Mouse (Mus musculus) liver, embryonic 16.5 days (tissue): Measurements from ENCODE around the gene Prpf38b. TPM values are rescaled to one million over a fixed set of nuclear protein-coding genes. Genes with fewer than 3 reads are reported as not detected.
A peak's percentile ranks its signal among the peaks of the same experiment; 100 is the strongest.
"Not testable (repeated sequence)": the region's sequence is repeated elsewhere in the genome, so short reads cannot be mapped to it uniquely, and the experiment has no call there.

Experiments
- ATAC-seq: fragments of 200-750 bp; cut with Nextera tagmentation; 2 replicates; pipeline ENCODE4 v1.8.0; 2017; ENCODE audit warnings: low read depth, mild to moderate bottlenecking, moderate number of reproducible peaks, moderate library complexity
- H3K27ac ChIP-seq: fragments of 300-500 bp; sonication (generic); 2 replicates; pipeline ENCODE4 v1.5.1; 2014; ENCODE audit warnings: mild to moderate bottlenecking, low read length
- H3K27me3 ChIP-seq: fragments of 300-500 bp; sonication (generic); 2 replicates; pipeline ENCODE4 v1.6.1; 2014; ENCODE audit warnings: low read depth, low read length, mixed read lengths; ENCODE audit not compliant: control insufficient read depth, insufficient read depth
- H3K36me3 ChIP-seq: fragments of 300-500 bp; sonication (generic); 2 replicates; pipeline ENCODE4 v1.6.1; 2014; ENCODE audit warnings: mild to moderate bottlenecking; ENCODE audit not compliant: control insufficient read depth, insufficient read depth
- H3K4me1 ChIP-seq: fragments of 300-500 bp; sonication (generic); 2 replicates; pipeline ENCODE4 v1.6.1; 2014; ENCODE audit warnings: low read depth, low read length, mixed read lengths; ENCODE audit not compliant: control insufficient read depth
- H3K4me2 ChIP-seq: fragments of 300-500 bp; sonication (generic); 2 replicates; pipeline ENCODE4 v1.6.1; 2014; ENCODE audit warnings: low read depth, low read length, mixed read lengths
- H3K4me3 ChIP-seq: fragments of 300-500 bp; sonication (generic); 2 replicates; pipeline ENCODE4 v1.5.1; 2014; ENCODE audit warnings: low read depth, mild to moderate bottlenecking, low read length
- H3K9ac ChIP-seq: fragments of 300-500 bp; sonication (generic); 2 replicates; pipeline ENCODE4 v1.6.1; 2014; ENCODE audit warnings: low read depth, low read length
- H3K9me3 ChIP-seq: fragments of 300-500 bp; sonication (generic); replicated peaks from 2 replicates; pipeline ENCODE4 v1.6.1; 2016; ENCODE audit warnings: low read length; ENCODE audit not compliant: control insufficient read depth
- WGBS: fragments of 180-500 bp; shearing (Covaris S2); extraction: QIAGEN DNeasy Blood & Tissue Kit; methylation state at CpG from one replicate; pipeline ENCODE4 v1.1.7; 2014; ENCODE audit not compliant: insufficient replicate concordance; 5-methylcytosine and 5-hydroxymethylcytosine counted together
- polyA plus RNA-seq: library from polyadenylated mRNA; unstranded; fragments of >200 nt; fragmentation: Nextera tagmentation; extraction: Ambion mirVana; gene quantifications from 2 replicates; pipeline ENCODE4 v1.2.1, GENCODE M21; 2015

Prpf38b gene
- polyA plus RNA-seq, 1 experiment from 2014 or later, result 24.5 TPM

- Histone ChIP-seq H3K27me3 (no peaks in the 10 kb centered on the region), H3K27ac (no peak within 1 kb of the TSS), H3K4me3 (no peak within 1 kb of the TSS), H3K4me1 (peaks cover 2% of the 10 kb centered on the region), H3K9ac (no peak within 1 kb of the TSS), H3K9me3 (no peaks in the 10 kb centered on the region), H3K36me3 (no peaks in the 10 kb centered on the region), H3K4me2 (no peak within 1 kb of the TSS)
- WGBS, result 63% methylated on average over 1 of the region's 1 CpGs
- no peak for ATAC-seq
These were observed 21.6 kb downstream of the Prpf38b start, which contains the start of gene Fndc7 for GRCm38 (mm10) chr3:108889908-108890307. Gene Fndc7, minus strand, starts transcription at chr3:108890008.

DNA sequence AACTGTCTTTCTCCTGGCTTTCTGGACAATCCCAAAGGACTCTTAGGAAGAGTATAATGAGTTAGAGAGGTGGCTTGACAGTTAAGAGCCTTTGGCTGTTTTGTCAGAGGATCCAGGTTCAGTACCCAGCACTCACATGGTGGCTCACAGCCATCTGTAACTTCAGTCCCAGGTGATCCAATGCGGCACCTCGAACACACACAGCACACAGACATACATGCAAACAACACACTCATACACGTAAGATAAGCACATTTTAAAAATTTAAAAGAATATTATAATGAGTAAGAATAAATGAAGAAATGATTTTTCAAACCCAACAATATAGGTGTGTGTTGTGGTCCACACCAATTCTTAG is 23.9 kb downstream of the Prpf38b start:
- Histone ChIP-seq H3K27ac (no peak overlapping the region), H3K4me1 (peaks cover 5% of the 10 kb centered on the region), H3K27me3 (no peaks in the 10 kb centered on the region), H3K4me3 (no peak overlapping the region), H3K9me3 (no peaks in the 10 kb centered on the region), H3K36me3 (no peaks in the 10 kb centered on the region), H3K4me2 (no peak overlapping the region), H3K9ac (no peak overlapping the region)
- ATAC-seq, result no peak
- 84% methylated on average over 3 of the region's 3 CpGs for WGBS

GRCm38 (mm10) chr3:108886934-108887617 is 24.5 kb downstream of the Prpf38b start:
- no peak for ATAC-seq
- H3K27ac ChIP-seq, result no peak overlapping the region
- 55% methylated on average over 12 of the region's 12 CpGs for WGBS
- H3K9ac ChIP-seq, result no peak overlapping the region
- H3K27me3 ChIP-seq, result no peaks in the 10 kb centered on the region
- H3K4me1 ChIP-seq, result peaks cover 5% of the 10 kb centered on the region
- no peak overlapping the region for H3K4me3 ChIP-seq
- H3K36me3 ChIP-seq, result no peaks in the 10 kb centered on the region
- H3K4me2 ChIP-seq, result no peak overlapping the region
- no peaks in the 10 kb centered on the region for H3K9me3 ChIP-seq

- no peaks in the 10 kb centered on the region for H3K9me3 ChIP-seq
- H3K9ac ChIP-seq, result no peak overlapping the region
- peak; percentile 60 for ATAC-seq
- no peak overlapping the region for H3K4me3 ChIP-seq
- H3K27me3 ChIP-seq, result no peaks in the 10 kb centered on the region
- peaks cover 5% of the 10 kb centered on the region for H3K4me1 ChIP-seq
- 21% methylated on average over 9 of the region's 9 CpGs for WGBS
- H3K4me2 ChIP-seq, result no peak overlapping the region
- peak overlapping the region; percentile 29; the same call in 1 of the 2 replicates for H3K27ac ChIP-seq
- H3K36me3 ChIP-seq, result no peaks in the 10 kb centered on the region
These were observed 25.6 kb downstream of the Prpf38b start for GRCm38 (mm10) chr3:108885686-108886530.

DNA sequence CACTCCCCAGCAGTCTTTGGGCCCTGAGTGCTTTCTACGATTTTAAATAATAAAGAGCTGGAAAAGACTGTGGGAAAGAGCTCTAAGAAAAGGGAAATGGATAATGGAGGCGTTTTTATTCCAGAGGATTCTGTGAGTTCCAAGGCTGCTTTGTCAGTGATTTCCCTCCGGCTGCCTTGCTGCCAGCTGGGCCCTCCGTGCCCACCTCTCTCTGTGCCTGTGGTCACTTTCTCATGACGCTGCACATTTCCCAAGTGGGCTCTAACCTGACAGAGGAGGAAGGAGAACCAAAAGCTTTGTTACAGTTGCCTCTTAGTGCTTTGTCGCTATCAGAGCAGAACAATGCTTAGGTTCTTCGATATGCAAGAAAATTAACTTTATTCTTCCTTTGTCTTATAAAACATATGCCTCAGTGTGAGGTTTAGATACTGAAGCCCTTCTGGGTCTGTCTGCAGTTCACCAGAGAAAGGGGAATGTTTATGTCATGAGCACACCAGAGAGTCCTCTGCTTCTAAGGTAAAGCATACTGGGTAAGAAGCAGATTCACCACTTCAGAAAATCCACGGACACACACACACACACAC is 26.7 kb downstream of the Prpf38b start:
- no peak overlapping the region for H3K27ac ChIP-seq
- 35% methylated on average over 8 of the region's 8 CpGs for WGBS
- H3K27me3 ChIP-seq, result no peaks in the 10 kb centered on the region
- peaks cover 5% of the 10 kb centered on the region for H3K4me1 ChIP-seq
- H3K9me3 ChIP-seq, result no peaks in the 10 kb centered on the region
- H3K4me2 ChIP-seq, result no peak overlapping the region
- no peaks in the 10 kb centered on the region for H3K36me3 ChIP-seq
- H3K9ac ChIP-seq, result no peak overlapping the region
- ATAC-seq, result no peak
- no peak overlapping the region for H3K4me3 ChIP-seq

- Histone ChIP-seq H3K4me1 (peaks cover 5% of the 10 kb centered on the region), H3K9ac (no peak overlapping the region), H3K36me3 (no peaks in the 10 kb centered on the region), H3K9me3 (no peaks in the 10 kb centered on the region), H3K27ac (no peak overlapping the region), H3K4me3 (no peak overlapping the region), H3K4me2 (no peak overlapping the region), H3K27me3 (no peaks in the 10 kb centered on the region)
- no peak for ATAC-seq
- WGBS, result 72% methylated on average over 2 of the region's 2 CpGs
These were observed 28.5 kb downstream of the Prpf38b start for GRCm38 (mm10) chr3:108883067-108883466.

DNA sequence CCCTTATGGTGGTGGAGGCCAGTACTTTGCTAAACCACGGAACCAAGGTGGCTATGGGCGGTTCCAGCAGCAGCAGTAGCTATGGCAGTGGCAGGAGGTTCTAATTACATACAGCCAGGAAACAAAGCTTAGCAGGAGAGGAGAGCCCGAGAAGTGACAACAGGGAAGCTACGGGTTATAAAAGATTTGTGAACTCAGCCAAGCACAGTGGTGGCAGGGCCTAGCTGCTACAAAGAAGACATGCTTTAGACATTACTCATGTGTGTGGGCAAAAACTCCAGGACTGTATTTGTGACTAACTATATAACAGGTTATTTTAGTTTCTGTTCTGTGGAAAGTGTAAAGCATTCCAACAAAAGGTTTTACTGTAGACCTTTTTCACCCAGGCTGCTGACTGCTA is 29.7 kb downstream of the Prpf38b start:
- not testable (repeated sequence) for H3K4me1 ChIP-seq, H3K27me3 ChIP-seq, H3K9ac ChIP-seq, H3K4me3 ChIP-seq, ATAC-seq, H3K27ac ChIP-seq, H3K36me3 ChIP-seq, H3K9me3 ChIP-seq, H3K4me2 ChIP-seq
- WGBS, result 40% methylated on average over 4 of the region's 4 CpGs

DNA sequence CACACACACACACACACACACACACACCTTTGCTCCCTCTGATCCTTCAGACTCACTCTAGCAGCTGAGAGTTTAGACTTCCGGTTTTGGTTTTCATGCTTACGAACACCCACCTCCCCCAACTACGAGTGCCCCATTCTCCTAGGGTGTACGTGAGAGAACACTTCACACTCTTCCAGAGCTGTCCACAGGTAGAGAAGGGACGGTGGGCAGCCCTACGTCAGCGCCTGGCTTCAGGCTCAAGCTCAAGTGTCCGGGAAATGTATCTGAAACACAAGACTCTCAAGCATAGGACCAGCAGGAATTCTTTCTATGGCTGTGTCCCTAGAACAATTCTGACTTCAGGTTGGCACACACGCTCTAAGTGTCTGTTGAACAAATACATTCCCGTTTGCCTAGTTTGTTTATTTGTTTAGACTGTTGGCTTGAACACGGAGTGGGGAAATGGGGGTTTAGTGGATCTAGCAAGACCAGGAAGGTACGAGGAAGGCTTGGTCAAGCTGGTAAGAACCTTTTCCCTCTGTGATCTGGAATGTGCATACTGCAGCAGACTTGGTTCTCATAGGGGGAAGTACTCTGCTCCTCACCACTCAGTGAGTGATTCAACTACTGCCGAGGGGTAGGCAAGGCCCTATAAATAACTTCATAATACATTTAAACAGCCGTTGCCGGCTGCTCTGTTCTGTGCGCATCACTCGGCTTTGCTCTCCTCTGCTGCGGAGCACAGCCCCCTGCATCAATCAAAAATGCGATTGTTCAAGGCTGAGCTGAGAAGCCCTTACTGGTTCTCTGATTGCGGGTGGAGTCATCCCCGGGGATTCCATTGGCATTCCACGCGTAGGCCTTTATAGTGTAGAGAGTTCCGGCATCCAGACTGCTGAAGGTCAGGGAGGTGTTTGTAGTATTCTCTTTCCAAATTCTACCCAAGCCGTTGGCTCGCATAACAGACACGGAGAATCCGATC is 30.7 kb downstream of the Prpf38b start:
- Histone ChIP-seq H3K4me1 (peaks cover 3% of the 10 kb centered on the region; the same call in 1 of the 2 replicates), H3K27me3 (no peaks in the 10 kb centered on the region), H3K4me3 (peak overlapping the region; percentile 18; the same call in 1 of the 2 replicates), H3K27ac (0 out of 2 replicates have a peak overlapping the region, but pooled peaks have one; percentile 36), H3K4me2 (0 out of 2 replicates have a peak overlapping the region, but pooled peaks have one; percentile 27), H3K36me3 (no peaks in the 10 kb centered on the region), H3K9me3 (no peaks in the 10 kb centered on the region), H3K9ac (no peak overlapping the region)
- no peak for ATAC-seq
- 49% methylated on average over 28 of the region's 28 CpGs for WGBS
